Mouse (Mus musculus): ENCODE data around the gene Npm1. TPM values are rescaled to one million over a fixed set of nuclear protein-coding genes. Genes with fewer than 3 reads are reported as not detected.
A peak's percentile ranks its signal among the peaks of the same experiment; 100 is the strongest.

Gene Npm1
- 428 and 483 TPM in 2 replicates for polyA plus RNA-seq (2014; fragmentation: Nextera tagmentation; extraction: Ambion mirVana)

- peaks cover 10% of the 10 kb centered on the region for H3K4me1 ChIP-seq (ENCODE audit: control insufficient read depth, insufficient read depth, low read length)
- peak within 1 kb of the TSS; percentile 90 for H3K9ac ChIP-seq (replicated peaks; ENCODE audit: low read depth, low read length)
- peaks cover 26% of the 10 kb centered on the region for H3K36me3 ChIP-seq (ENCODE audit: control insufficient read depth, insufficient read depth, low read length)
- WGBS = 3% methylated on average over 49 of the region's 49 CpGs
- no peaks in the 10 kb centered on the region for H3K27me3 ChIP-seq (ENCODE audit: control insufficient read depth, insufficient read depth, low read length)
- ATAC-seq (ENCODE audit: low read depth) = peak; percentile 96
- peak within 1 kb of the TSS; percentile 98 for H3K27ac ChIP-seq (ENCODE audit: low read depth, low read length)
- peak within 1 kb of the TSS; percentile 98 for H3K4me2 ChIP-seq (ENCODE audit: low read depth, low read length)
- H3K4me3 ChIP-seq (ENCODE audit: low read depth, low read length) = peak within 1 kb of the TSS; percentile 82
- no peaks in the 10 kb centered on the region for H3K9me3 ChIP-seq (ENCODE audit: control insufficient read depth, low read length)
Measured at GRCm38 (mm10) chr11:33162998-33163506, at the start of gene Npm1. TSS of gene Npm1 (minus strand) at chr11:33163206.

GRCm38 (mm10) chr11:33207411-33207810, 44.4 kb upstream of the Npm1 start:
- no peaks in the 10 kb centered on the region for H3K36me3 ChIP-seq (ENCODE audit: control insufficient read depth, insufficient read depth, low read length)
- no peak for ATAC-seq (ENCODE audit: low read depth)
- H3K27ac ChIP-seq (ENCODE audit: low read depth, low read length) = no peak overlapping the region
- no peak overlapping the region for H3K9ac ChIP-seq (replicated peaks; ENCODE audit: low read depth, low read length)
- H3K4me1 ChIP-seq (ENCODE audit: control insufficient read depth, insufficient read depth, low read length) = no peaks in the 10 kb centered on the region
- peak overlapping the region; percentile 13; the same call in 1 of the 2 replicates for H3K4me3 ChIP-seq (ENCODE audit: low read depth, low read length)
- 83% methylated on average over 2 of the region's 2 CpGs for WGBS
- peak overlapping the region; percentile 37; the same call in 1 of the 2 replicates for H3K4me2 ChIP-seq (ENCODE audit: low read depth, low read length)
- no peaks in the 10 kb centered on the region for H3K9me3 ChIP-seq (ENCODE audit: control insufficient read depth, low read length)
- H3K27me3 ChIP-seq (ENCODE audit: control insufficient read depth, insufficient read depth, low read length) = peaks cover 12% of the 10 kb centered on the region

DNA sequence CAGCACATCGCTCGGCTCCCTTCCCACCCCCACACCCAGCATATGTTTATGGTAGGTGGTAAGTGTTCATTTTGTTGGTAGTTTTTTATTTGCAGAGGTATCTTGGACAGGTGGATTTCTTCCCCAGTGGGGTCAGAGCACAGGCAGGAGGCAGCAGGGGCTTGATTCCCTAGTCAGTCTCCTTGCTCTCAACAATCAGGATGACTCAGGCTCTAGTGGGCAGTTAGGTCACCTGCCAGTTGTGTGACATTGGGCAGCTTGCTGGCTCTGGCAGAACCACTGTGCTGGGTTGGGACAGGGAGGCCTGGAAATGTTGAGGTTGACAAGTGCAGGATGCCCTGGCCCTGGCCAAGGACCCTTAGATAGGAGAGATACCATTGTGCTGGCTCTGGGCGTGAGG, 42.0 kb upstream of the Npm1 start:
- Histone ChIP-seq H3K9ac (replicated peaks; ENCODE audit: low read depth, low read length) (peak overlapping the region; percentile 47), H3K36me3 (ENCODE audit: control insufficient read depth, insufficient read depth, low read length) (no peaks in the 10 kb centered on the region), H3K9me3 (ENCODE audit: control insufficient read depth, low read length) (no peaks in the 10 kb centered on the region), H3K4me2 (ENCODE audit: low read depth, low read length) (peak overlapping the region; percentile 37), H3K27me3 (ENCODE audit: control insufficient read depth, insufficient read depth, low read length) (peaks cover 14% of the 10 kb centered on the region), H3K27ac (ENCODE audit: low read depth, low read length) (peak overlapping the region; percentile 18; the same call in 1 of the 2 replicates), H3K4me1 (ENCODE audit: control insufficient read depth, insufficient read depth, low read length) (peaks cover 8% of the 10 kb centered on the region; the same call in 1 of the 2 replicates), H3K4me3 (ENCODE audit: low read depth, low read length) (peak overlapping the region; percentile 47)
- 11% methylated on average over 3 of the region's 3 CpGs for WGBS
- no peak for ATAC-seq (ENCODE audit: low read depth)

DNA sequence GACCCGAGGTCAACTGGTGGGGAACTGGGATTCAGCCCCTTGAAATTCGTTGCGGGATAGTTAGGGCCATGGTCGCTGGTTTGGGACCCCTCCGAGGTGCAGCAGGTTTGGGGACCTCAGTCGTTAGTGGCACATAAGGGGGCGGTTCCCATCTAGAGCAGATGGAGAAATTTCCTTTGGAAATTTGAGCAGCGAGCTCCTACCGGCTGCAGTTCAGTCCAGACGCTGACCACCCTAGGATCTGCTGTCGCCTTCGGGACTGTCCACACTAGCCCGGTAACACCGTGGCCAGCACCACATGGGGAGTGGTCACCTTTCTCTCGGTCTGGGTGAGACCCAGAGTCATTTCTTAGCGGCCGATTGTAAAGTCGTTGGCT, 41.3 kb upstream of the Npm1 start:
- H3K27ac ChIP-seq (ENCODE audit: low read depth, low read length) = peak overlapping the region; percentile 89
- WGBS = under 1% methylated on average over 18 of the region's 18 CpGs

GRCm38 (mm10) chr11:33203383-33204328, 40.6 kb upstream of the Npm1 start, which contains the start of gene Tlx3:
TSS of gene Tlx3 (minus strand) at chr11:33203589.
- ATAC-seq (ENCODE audit: low read depth) = peak; percentile 68
- Histone ChIP-seq H3K4me1 (ENCODE audit: control insufficient read depth, insufficient read depth, low read length) (peaks cover 8% of the 10 kb centered on the region; the same call in 1 of the 2 replicates), H3K4me2 (ENCODE audit: low read depth, low read length) (peak within 1 kb of the TSS; percentile 37), H3K27me3 (ENCODE audit: control insufficient read depth, insufficient read depth, low read length) (peaks cover 14% of the 10 kb centered on the region), H3K9me3 (ENCODE audit: control insufficient read depth, low read length) (no peaks in the 10 kb centered on the region), H3K4me3 (ENCODE audit: low read depth, low read length) (peak within 1 kb of the TSS; percentile 47), H3K36me3 (ENCODE audit: control insufficient read depth, insufficient read depth, low read length) (no peaks in the 10 kb centered on the region), H3K27ac (ENCODE audit: low read depth, low read length) (peak within 1 kb of the TSS; percentile 89), H3K9ac (replicated peaks; ENCODE audit: low read depth, low read length) (peak within 1 kb of the TSS; percentile 68)
- under 1% methylated on average over 79 of the region's 81 CpGs for WGBS

More for the DNA sequence above, 41.3 kb upstream of the Npm1 start:
- peak overlapping the region; percentile 37; the same call in 1 of the 2 replicates for H3K4me2 ChIP-seq (ENCODE audit: low read depth, low read length)
- no peak for ATAC-seq (ENCODE audit: low read depth)
- H3K9me3 ChIP-seq (ENCODE audit: control insufficient read depth, low read length) = no peaks in the 10 kb centered on the region
- peak overlapping the region; percentile 68 for H3K9ac ChIP-seq (replicated peaks; ENCODE audit: low read depth, low read length)
- peak overlapping the region; percentile 47 for H3K4me3 ChIP-seq (ENCODE audit: low read depth, low read length)
- H3K27me3 ChIP-seq (ENCODE audit: control insufficient read depth, insufficient read depth, low read length) = peaks cover 14% of the 10 kb centered on the region
- H3K36me3 ChIP-seq (ENCODE audit: control insufficient read depth, insufficient read depth, low read length) = no peaks in the 10 kb centered on the region
- H3K4me1 ChIP-seq (ENCODE audit: control insufficient read depth, insufficient read depth, low read length) = peaks cover 8% of the 10 kb centered on the region; the same call in 1 of the 2 replicates

GRCm38 (mm10) chr11:33202972-33203371, 40.0 kb upstream of the Npm1 start:
- ATAC-seq (ENCODE audit: low read depth) = peak; percentile 23; the same call in 1 of the 2 replicates
- Histone ChIP-seq H3K9me3 (ENCODE audit: control insufficient read depth, low read length) (no peaks in the 10 kb centered on the region), H3K9ac (replicated peaks; ENCODE audit: low read depth, low read length) (peak overlapping the region; percentile 68), H3K27me3 (ENCODE audit: control insufficient read depth, insufficient read depth, low read length) (peaks cover 20% of the 10 kb centered on the region), H3K4me2 (ENCODE audit: low read depth, low read length) (peak overlapping the region; percentile 27), H3K36me3 (ENCODE audit: control insufficient read depth, insufficient read depth, low read length) (no peaks in the 10 kb centered on the region), H3K4me3 (ENCODE audit: low read depth, low read length) (peak overlapping the region; percentile 47), H3K4me1 (ENCODE audit: control insufficient read depth, insufficient read depth, low read length) (peaks cover 8% of the 10 kb centered on the region; the same call in 1 of the 2 replicates), H3K27ac (ENCODE audit: low read depth, low read length) (peak overlapping the region; percentile 89)
- WGBS = under 1% methylated on average over 41 of the region's 47 CpGs

DNA sequence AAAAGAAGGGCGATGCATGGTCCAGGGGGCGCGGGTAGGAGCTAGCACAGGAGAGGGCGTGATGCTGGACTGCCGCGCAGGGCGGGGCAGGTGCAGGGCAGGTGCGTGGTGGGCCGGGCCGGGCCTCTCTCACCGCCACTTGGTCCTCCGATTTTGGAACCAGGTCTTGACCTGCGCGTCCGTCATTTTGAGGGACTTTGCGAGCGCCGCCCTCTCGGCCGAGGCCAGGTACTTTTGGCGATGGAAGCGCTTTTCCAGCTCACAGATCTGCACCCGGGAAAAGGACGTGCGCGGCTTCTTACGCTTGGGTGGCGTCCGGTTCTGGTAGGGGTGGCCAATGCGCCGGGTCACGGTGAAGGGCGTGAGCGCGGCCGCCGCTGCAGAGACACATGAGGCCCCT, 39.3 kb upstream of the Npm1 start:
- no peak for ATAC-seq (ENCODE audit: low read depth)
- peaks cover 26% of the 10 kb centered on the region for H3K27me3 ChIP-seq (ENCODE audit: control insufficient read depth, insufficient read depth, low read length)
- H3K4me1 ChIP-seq (ENCODE audit: control insufficient read depth, insufficient read depth, low read length) = peaks cover 8% of the 10 kb centered on the region; the same call in 1 of the 2 replicates
- H3K4me3 ChIP-seq (ENCODE audit: low read depth, low read length) = peak overlapping the region; percentile 47
- peak overlapping the region; percentile 60; the same call in 1 of the 2 replicates for H3K4me2 ChIP-seq (ENCODE audit: low read depth, low read length)
- H3K9me3 ChIP-seq (ENCODE audit: control insufficient read depth, low read length) = no peaks in the 10 kb centered on the region; the same call in 1 of the 2 replicates
- under 1% methylated on average over 37 of the region's 37 CpGs for WGBS
- H3K27ac ChIP-seq (ENCODE audit: low read depth, low read length) = peak overlapping the region; percentile 89
- peak overlapping the region; percentile 68 for H3K9ac ChIP-seq (replicated peaks; ENCODE audit: low read depth, low read length)
- H3K36me3 ChIP-seq (ENCODE audit: control insufficient read depth, insufficient read depth, low read length) = no peaks in the 10 kb centered on the region

DNA sequence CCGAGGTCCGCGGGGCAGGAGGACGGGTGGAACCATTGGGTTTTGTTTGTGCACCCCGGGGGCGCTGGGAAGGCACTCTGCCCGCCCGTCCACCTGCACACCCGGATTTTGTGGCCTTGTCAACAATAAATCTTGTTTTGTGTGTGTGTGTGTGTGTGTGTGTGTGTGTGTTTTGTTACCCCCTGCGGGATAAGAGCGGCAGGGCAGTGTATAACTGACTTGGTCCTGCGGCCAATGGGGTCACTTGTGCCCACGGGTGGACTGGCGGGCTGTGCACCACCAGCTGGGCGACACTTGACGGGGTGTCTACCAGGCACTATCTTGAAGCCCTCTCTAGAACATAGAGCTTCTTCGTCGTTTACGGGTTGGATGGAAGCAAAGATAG, 38.6 kb upstream of the Npm1 start:
- Histone ChIP-seq H3K9ac (replicated peaks; ENCODE audit: low read depth, low read length) (peak overlapping the region; percentile 68), H3K27ac (ENCODE audit: low read depth, low read length) (peak overlapping the region; percentile 89), H3K9me3 (ENCODE audit: control insufficient read depth, low read length) (no peaks in the 10 kb centered on the region; the same call in 1 of the 2 replicates), H3K27me3 (ENCODE audit: control insufficient read depth, insufficient read depth, low read length) (peaks cover 32% of the 10 kb centered on the region), H3K4me1 (ENCODE audit: control insufficient read depth, insufficient read depth, low read length) (peaks cover 13% of the 10 kb centered on the region), H3K4me2 (ENCODE audit: low read depth, low read length) (peak overlapping the region; percentile 60), H3K4me3 (ENCODE audit: low read depth, low read length) (peak overlapping the region; percentile 47), H3K36me3 (ENCODE audit: control insufficient read depth, insufficient read depth, low read length) (no peaks in the 10 kb centered on the region)
- no peak for ATAC-seq (ENCODE audit: low read depth)
- 2% methylated on average over 19 of the region's 19 CpGs for WGBS
